Mouse (Mus musculus) midbrain, embryonic 13.5 days (tissue): ENCODE data around the gene Fgf23. TPM values are rescaled to one million over a fixed set of nuclear protein-coding genes. Genes with fewer than 3 reads are reported as not detected.

ENCODE experiments used
- ATAC-seq: fragments of 200-750 bp; cut with Nextera tagmentation; 2 replicates; pipeline ENCODE4 v1.8.0; 2017; ENCODE audit warnings: mild to moderate bottlenecking, moderate TSS enrichment, moderate library complexity
- H3K27ac ChIP-seq: fragments of 300-500 bp; sonication (generic); 2 replicates; pipeline ENCODE4 v1.5.1; 2015; ENCODE audit warnings: inconsistent platforms, mild to moderate bottlenecking, moderate library complexity
- H3K27me3 ChIP-seq: fragments of 300-500 bp; sonication (generic); 2 replicates; pipeline ENCODE4 v1.6.1; 2015; ENCODE audit warnings: mild to moderate bottlenecking, inconsistent platforms
- H3K36me3 ChIP-seq: fragments of 300-500 bp; sonication (generic); 2 replicates; pipeline ENCODE4 v1.6.1; 2015; ENCODE audit warnings: mild to moderate bottlenecking, inconsistent platforms
- H3K4me1 ChIP-seq: fragments of 300-500 bp; sonication (generic); replicated peaks from 2 replicates; pipeline ENCODE4 v1.6.1; 2015; ENCODE audit warnings: inconsistent platforms
- H3K4me2 ChIP-seq: fragments of 300-500 bp; sonication (generic); replicated peaks from 2 replicates; pipeline ENCODE4 v1.6.1; 2015; ENCODE audit warnings: moderate library complexity, mild to moderate bottlenecking, inconsistent platforms
- H3K4me3 ChIP-seq: fragments of 300-500 bp; sonication (generic); replicated peaks from 2 replicates; pipeline ENCODE4 v1.5.1; 2015; ENCODE audit warnings: mild to moderate bottlenecking, inconsistent platforms
- H3K9ac ChIP-seq: fragments of 300-500 bp; sonication (generic); replicated peaks from 2 replicates; pipeline ENCODE4 v1.6.1; 2015; ENCODE audit warnings: mild to moderate bottlenecking, inconsistent platforms
- H3K9me3 ChIP-seq: fragments of 300-500 bp; sonication (generic); 2 replicates; pipeline ENCODE4 v1.6.1; 2016; ENCODE audit warnings: mild to moderate bottlenecking, inconsistent platforms
- WGBS: fragments of 180-500 bp; shearing (Covaris S2); methylation state at CpG from one replicate; pipeline ENCODE4 v1.1.7; 2015; 5-methylcytosine and 5-hydroxymethylcytosine counted together
- polyA plus RNA-seq: library from polyadenylated mRNA; unstranded; fragments of >200 nt; fragmentation: Nextera tagmentation; extraction: Ambion mirVana; gene quantifications from 2 replicates; pipeline ENCODE4 v1.2.1, GENCODE M21; 2015

Fgf23 gene
- polyA plus RNA-seq, 1 experiment from 2014 or later, result 0.08 TPM

DNA sequence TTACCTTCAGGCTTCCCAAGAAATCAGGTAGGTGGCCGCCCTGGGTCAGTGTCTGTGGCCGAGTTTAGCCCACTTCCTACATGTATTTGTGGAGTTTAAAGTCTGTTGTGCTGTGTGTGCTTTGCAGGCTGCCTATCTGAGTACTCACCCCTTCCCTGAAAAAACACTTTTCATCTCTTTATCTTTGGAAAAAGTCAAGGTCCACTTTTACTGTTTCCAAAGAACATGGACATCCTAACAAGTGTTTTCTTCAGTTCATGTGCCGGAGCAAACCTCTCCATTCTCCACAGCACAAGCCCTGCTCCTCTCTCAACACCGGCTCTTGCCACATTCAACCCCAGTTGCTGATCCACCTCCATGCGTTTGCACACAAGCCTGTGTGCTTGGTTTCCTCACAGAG lies 50.3 kb downstream of the Fgf23 start:
- no peak overlapping the region for H3K9ac ChIP-seq
- no peaks in the 10 kb centered on the region for H3K9me3 ChIP-seq
- H3K27ac ChIP-seq, result no peak overlapping the region
- H3K4me3 ChIP-seq, result no peak overlapping the region
- H3K4me2 ChIP-seq, result no peak overlapping the region
- H3K4me1 ChIP-seq, result no peaks in the 10 kb centered on the region
- 87% methylated on average over 5 of the region's 5 CpGs for WGBS
- no peaks in the 10 kb centered on the region for H3K27me3 ChIP-seq
- no peak for ATAC-seq
- peaks cover 13% of the 10 kb centered on the region for H3K36me3 ChIP-seq

DNA sequence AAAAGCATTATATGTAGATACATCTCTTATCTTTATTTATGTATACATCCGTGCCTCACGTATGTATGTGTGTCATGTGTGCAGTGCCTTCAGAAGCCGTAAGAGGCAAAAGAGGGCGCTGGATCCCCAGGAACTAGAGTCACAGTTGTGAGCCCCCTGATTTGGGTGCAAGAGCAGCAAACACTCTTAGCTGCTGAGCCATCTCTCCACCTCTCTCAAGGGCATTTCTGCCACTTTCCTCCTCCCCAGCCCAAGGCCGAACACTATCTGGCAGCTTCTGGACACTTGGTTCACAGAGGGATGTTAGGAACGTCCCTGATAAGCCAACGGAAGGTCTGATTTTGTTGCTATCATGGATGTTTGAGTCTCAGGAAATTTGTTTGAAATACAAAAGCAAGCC lies 50.8 kb downstream of the Fgf23 start:
- Histone ChIP-seq H3K4me3 (no peak overlapping the region), H3K27ac (no peak overlapping the region), H3K9ac (no peak overlapping the region), H3K4me1 (no peaks in the 10 kb centered on the region), H3K4me2 (no peak overlapping the region), H3K36me3 (peaks cover 16% of the 10 kb centered on the region), H3K9me3 (no peaks in the 10 kb centered on the region), H3K27me3 (no peaks in the 10 kb centered on the region)
- 85% methylated on average over 7 of the region's 7 CpGs for WGBS
- no peak for ATAC-seq

DNA sequence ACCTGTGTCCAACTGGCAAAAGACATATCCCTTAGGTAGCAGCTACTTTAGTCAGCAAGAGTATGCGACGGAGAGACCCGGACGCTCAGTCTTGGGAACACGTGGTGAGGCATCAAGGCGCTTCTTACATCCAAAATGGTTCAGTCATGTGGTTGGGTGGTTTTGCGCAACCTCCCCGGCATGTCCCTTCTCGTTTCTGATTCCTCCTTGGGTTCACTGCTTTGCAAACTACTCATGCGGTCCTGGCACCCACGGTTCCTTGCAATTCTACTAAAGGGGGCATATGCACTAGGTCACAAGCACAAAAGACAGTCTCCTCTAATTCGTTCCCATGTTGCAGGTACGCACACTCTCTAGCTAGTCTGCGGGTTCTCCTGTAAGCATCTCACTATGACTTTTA lies 57.0 kb downstream of the Fgf23 start:
- ATAC-seq, result no peak
- WGBS, result 93% methylated on average over 14 of the region's 14 CpGs

DNA sequence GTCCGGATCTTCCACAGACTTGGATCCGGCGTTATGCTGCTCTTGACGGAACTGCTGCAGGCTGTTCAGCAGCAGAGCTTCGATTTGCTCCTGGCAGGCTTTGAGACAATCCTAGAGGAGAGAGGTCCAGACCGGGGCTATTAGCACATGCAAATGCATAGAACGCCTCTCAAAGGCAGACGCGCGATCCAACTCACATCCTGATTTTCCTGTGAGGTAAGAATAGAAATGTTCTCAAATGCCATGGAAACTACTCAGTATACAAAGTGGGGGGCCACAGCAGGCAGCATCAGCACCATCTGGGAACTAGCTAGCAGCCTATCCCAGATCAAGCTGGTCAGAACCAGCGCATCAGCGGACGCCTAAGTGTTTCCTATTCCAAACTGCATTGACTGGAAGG lies 57.7 kb downstream of the Fgf23 start:
- Histone ChIP-seq H3K27ac (no peak overlapping the region), H3K9ac (no peak overlapping the region), H3K4me1 (peaks cover 34% of the 10 kb centered on the region), H3K27me3 (no peaks in the 10 kb centered on the region), H3K9me3 (no peaks in the 10 kb centered on the region), H3K4me2 (no peak overlapping the region), H3K4me3 (no peak overlapping the region), H3K36me3 (peaks cover 21% of the 10 kb centered on the region)
- 54% methylated on average over 13 of the region's 13 CpGs for WGBS
- no peak for ATAC-seq

More for the DNA sequence above, 57.0 kb downstream of the Fgf23 start:
- no peaks in the 10 kb centered on the region for H3K9me3 ChIP-seq
- H3K36me3 ChIP-seq, result peaks cover 21% of the 10 kb centered on the region
- H3K4me1 ChIP-seq, result peaks cover 28% of the 10 kb centered on the region
- H3K27me3 ChIP-seq, result no peaks in the 10 kb centered on the region
- no peak overlapping the region for H3K4me2 ChIP-seq
- H3K27ac ChIP-seq, result no peak overlapping the region
- no peak overlapping the region for H3K4me3 ChIP-seq
- no peak overlapping the region for H3K9ac ChIP-seq

Other genes with a start within 250 kb of the Fgf23 start
- 173 and 183 TPM in 2 replicates for gene Ndufa9, start 223.8 kb upstream of the Fgf23 start, polyA plus RNA-seq
- gene Akap3, start 219.8 kb upstream of the Fgf23 start, polyA plus RNA-seq, result 0.07 and 0.18 TPM in 2 replicates
- 0.36 TPM in 1 of 2 replicates, not detected in the other for gene Dyrk4, start 151.1 kb upstream of the Fgf23 start, polyA plus RNA-seq
- gene Rad51ap1, start 133.3 kb upstream of the Fgf23 start, polyA plus RNA-seq, result 25.8 and 30.0 TPM in 2 replicates
- 30.5 and 31.0 TPM in 2 replicates for gene D6Wsu163e, start 132.9 kb upstream of the Fgf23 start, polyA plus RNA-seq
- gene Fgf6, start 57.3 kb upstream of the Fgf23 start, polyA plus RNA-seq, result not detected in 2 replicates
- gene Tigar, start 36.7 kb downstream of the Fgf23 start, polyA plus RNA-seq, result 7.3 and 8.8 TPM in 2 replicates
- 700 and 837 TPM in 2 replicates for gene Ccnd2, start 79.3 kb downstream of the Fgf23 start, polyA plus RNA-seq